Mouse (Mus musculus) liver, postnatal 0 days (tissue): Measurements from ENCODE around the gene C1qtnf9. TPM values are rescaled to one million over a fixed set of nuclear protein-coding genes. Genes with fewer than 3 reads are reported as not detected.

Experiments
- ATAC-seq: fragments of 200-750 bp; cut with Nextera tagmentation; 2 replicates; pipeline ENCODE4 v1.8.0; 2017; ENCODE audit warnings: mild to moderate bottlenecking, moderate library complexity
- DNase-seq: peaks from one replicate; pipeline ENCODE4 v3.0.0-alpha.2; 2016
- H3K27ac ChIP-seq: fragments of 300-500 bp; sonication (generic); 2 replicates; pipeline ENCODE4 v1.5.1; 2014; ENCODE audit warnings: antibody characterized with exemption, moderate library complexity, mild to moderate bottlenecking, low read depth
- H3K27me3 ChIP-seq: fragments of 300-500 bp; sonication (generic); 2 replicates; pipeline ENCODE4 v1.6.1; 2014; ENCODE audit warnings: low read length, control low read depth, mixed read lengths; ENCODE audit not compliant: insufficient read depth
- H3K36me3 ChIP-seq: fragments of 300-500 bp; sonication (generic); replicated peaks from 2 replicates; pipeline ENCODE4 v1.6.1; 2014; ENCODE audit warnings: mild to moderate bottlenecking, control low read depth, low read length, moderate library complexity, mixed read lengths; ENCODE audit not compliant: insufficient read depth
- H3K4me1 ChIP-seq: fragments of 300-500 bp; sonication (generic); 2 replicates; pipeline ENCODE4 v1.6.1; 2014; ENCODE audit warnings: antibody characterized with exemption, mild to moderate bottlenecking, control low read depth; ENCODE audit not compliant: insufficient read depth
- H3K4me2 ChIP-seq: fragments of 300-500 bp; sonication (generic); 2 replicates; pipeline ENCODE4 v1.6.1; 2014; ENCODE audit warnings: low read depth, mild to moderate bottlenecking, low read length, moderate library complexity, mixed read lengths
- H3K4me3 ChIP-seq: fragments of 300-500 bp; sonication (generic); 2 replicates; pipeline ENCODE4 v1.5.1; 2014; ENCODE audit warnings: low read depth, low read length
- H3K9ac ChIP-seq: fragments of 300-500 bp; sonication (generic); replicated peaks from 2 replicates; pipeline ENCODE4 v1.6.1; 2014; ENCODE audit warnings: mild to moderate bottlenecking, moderate library complexity
- H3K9me3 ChIP-seq: fragments of 300-500 bp; sonication (generic); 2 replicates; pipeline ENCODE4 v1.6.1; 2016; ENCODE audit warnings: mild to moderate bottlenecking, control low read depth, low read length, mixed read lengths
- CTCF ChIP-seq: sonication (generic); IDR thresholded peaks from 2 replicates; pipeline ENCODE4 v1.5.1; 2016; ENCODE audit warnings: antibody characterized with exemption, low read depth
- EP300 ChIP-seq: IDR thresholded peaks from 2 replicates; pipeline ENCODE4 v1.6.1; 2016; ENCODE audit warnings: antibody characterized with exemption, low read depth, mild to moderate bottlenecking
- WGBS: fragments of 180-500 bp; shearing (Covaris S2); extraction: QIAGEN DNeasy Blood & Tissue Kit; methylation state at CpG from one replicate; pipeline ENCODE4 v1.1.7; 2014; ENCODE audit not compliant: insufficient replicate concordance; 5-methylcytosine and 5-hydroxymethylcytosine counted together
- polyA plus RNA-seq: library from polyadenylated mRNA; unstranded; fragments of >200 nt; fragmentation: Nextera tagmentation; extraction: Ambion mirVana; gene quantifications from 2 replicates; pipeline ENCODE4 v1.2.1, GENCODE M21; 2015

Gene C1qtnf9
- polyA plus RNA-seq, 1 experiment from 2014 or later, result 0.25 TPM

- Histone ChIP-seq H3K27ac (no peak overlapping the region), H3K4me2 (0 out of 2 replicates have a peak overlapping the region, but pooled peaks have one; percentile 13), H3K4me3 (no peak overlapping the region), H3K27me3 (no peaks in the 10 kb centered on the region), H3K9ac (no peak overlapping the region), H3K9me3 (no peaks in the 10 kb centered on the region), H3K36me3 (no peaks in the 10 kb centered on the region), H3K4me1 (peaks cover 4% of the 10 kb centered on the region; the same call in 1 of the 2 replicates)
- no peak for TF ChIP-seq EP300
- TF ChIP-seq CTCF, result no peak
- WGBS, result 38% methylated on average over 7 of the region's 7 CpGs
- ATAC-seq (no peak), DNase-seq (no peak)
Measured at GRCm38 (mm10) chr14:60782121-60782656, 14.3 kb downstream of the C1qtnf9 start.

GRCm38 (mm10) chr14:60783196-60783595 is 15.3 kb downstream of the C1qtnf9 start:
- WGBS, result 35% methylated on average over 8 of the region's 8 CpGs

GRCm38 (mm10) chr14:60784427-60785315 is 16.7 kb downstream of the C1qtnf9 start, which contains the start of gene Mipep:
Gene Mipep, plus strand, starts transcription at chr14:60784573.
- Histone ChIP-seq H3K4me3 (peak within 1 kb of the TSS; percentile 91), H3K36me3 (peaks cover 7% of the 10 kb centered on the region), H3K27ac (peak within 1 kb of the TSS; percentile 55), H3K9ac (peak within 1 kb of the TSS; percentile 62), H3K9me3 (no peaks in the 10 kb centered on the region), H3K4me1 (peaks cover 4% of the 10 kb centered on the region; the same call in 1 of the 2 replicates), H3K27me3 (no peaks in the 10 kb centered on the region), H3K4me2 (peak within 1 kb of the TSS; percentile 82)
- DNase-seq (peak; percentile 87), ATAC-seq (peak; percentile 89)
- TF ChIP-seq CTCF (peak; percentile 94), EP300 (no peak)
- WGBS, result 1% methylated on average over 60 of the region's 61 CpGs

More at GRCm38 (mm10) chr14:60783196-60783595, 15.3 kb downstream of the C1qtnf9 start:
- no peaks in the 10 kb centered on the region for H3K27me3 ChIP-seq
- DNase-seq, result no peak
- ATAC-seq, result no peak
- H3K4me1 ChIP-seq, result peaks cover 4% of the 10 kb centered on the region; the same call in 1 of the 2 replicates
- no peak for TF ChIP-seq EP300
- TF ChIP-seq CTCF, result no peak
- 0 out of 2 replicates have a peak overlapping the region, but pooled peaks have one; percentile 34 for H3K9ac ChIP-seq
- peak overlapping the region; percentile 11; the same call in 1 of the 2 replicates for H3K27ac ChIP-seq
- 0 out of 2 replicates have a peak overlapping the region, but pooled peaks have one; percentile 3 for H3K4me3 ChIP-seq
- no peaks in the 10 kb centered on the region for H3K9me3 ChIP-seq
- H3K36me3 ChIP-seq, result peaks cover 5% of the 10 kb centered on the region; the same call in 1 of the 2 replicates
- peak overlapping the region; percentile 45 for H3K4me2 ChIP-seq

- peak; percentile 45; the same call in 1 of the 2 replicates for ATAC-seq
- Histone ChIP-seq H3K27me3 (no peaks in the 10 kb centered on the region), H3K9ac (no peak overlapping the region), H3K4me2 (no peak overlapping the region), H3K36me3 (peaks cover 20% of the 10 kb centered on the region), H3K9me3 (no peaks in the 10 kb centered on the region), H3K27ac (no peak overlapping the region), H3K4me3 (no peak overlapping the region), H3K4me1 (peaks cover 3% of the 10 kb centered on the region; the same call in 1 of the 2 replicates)
- WGBS, result 46% methylated on average over 3 of the region's 3 CpGs
- DNase-seq, result peak; percentile 61
- TF ChIP-seq CTCF (peak; percentile 74), EP300 (no peak)
Measured at GRCm38 (mm10) chr14:60790103-60790502, 22.2 kb downstream of the C1qtnf9 start.

GRCm38 (mm10) chr14:60796600-60797322 is 28.8 kb downstream of the C1qtnf9 start:
- H3K9ac ChIP-seq, result no peak overlapping the region
- no peak for DNase-seq
- H3K4me2 ChIP-seq, result no peak overlapping the region
- H3K27me3 ChIP-seq, result no peaks in the 10 kb centered on the region
- H3K4me3 ChIP-seq, result no peak overlapping the region
- WGBS, result 77% methylated on average over 4 of the region's 4 CpGs
- H3K27ac ChIP-seq, result no peak overlapping the region
- ATAC-seq, result peak; percentile 68
- H3K36me3 ChIP-seq, result peaks cover 7% of the 10 kb centered on the region
- TF ChIP-seq CTCF, result no peak
- TF ChIP-seq EP300, result no peak
- 0 out of 2 replicates have a peak, but pooled peaks cover 5% of the 10 kb centered on the region for H3K4me1 ChIP-seq
- H3K9me3 ChIP-seq, result no peaks in the 10 kb centered on the region
